35 mouse cellular contexts compared by ENCODE assay signal in genomic region chr7:6179013-6179412, GRCm38 (mm10). TPM values are rescaled to one million over a fixed set of nuclear protein-coding genes. Genes with fewer than 3 reads are reported as not detected.
DNase-seq lines count a peak whose midpoint lies in the region; ATAC-seq lines count a peak whose summit lies in the region.
"Had no signal": no experiment of that assay in that cellular context is flagged by ENCODE, and none has a peak within 500 bp of the region (broad histone marks: within the 10 kb centered on the region; RNA-seq: fewer than 3 reads in every experiment).

No protein-coding gene starts in this region.

- H3K4me1 ChIP-seq in midbrain, embryonic 11.5 days (ENCODE audit: control insufficient read depth, insufficient read depth, low read length) = no peaks in the 10 kb centered on the region
- no peaks in the 10 kb centered on the region for H3K4me1 ChIP-seq in midbrain, embryonic 16.5 days (ENCODE audit: control insufficient read depth, insufficient read depth, low read length)
- H3K4me1 ChIP-seq in heart, embryonic 10.5 days = peaks cover 4% of the 10 kb centered on the region; the same call in 1 of the 2 replicates
- H3K4me1 ChIP-seq in kidney, embryonic 15.5 days = peaks cover 7% of the 10 kb centered on the region; the same call in 1 of the 2 replicates
- H3K4me1 ChIP-seq: hindbrain, embryonic 10.5 days had no signal

- no peaks in the 10 kb centered on the region for H3K9me3 ChIP-seq in midbrain, embryonic 11.5 days (ENCODE audit: control insufficient read depth, low read length)
- H3K9me3 ChIP-seq in midbrain, embryonic 16.5 days (replicated peaks; ENCODE audit: control insufficient read depth, low read length, poor library complexity, severe bottlenecking) = no peaks in the 10 kb centered on the region
- no peaks in the 10 kb centered on the region for H3K9me3 ChIP-seq in heart, embryonic 10.5 days
- no peaks in the 10 kb centered on the region for H3K9me3 ChIP-seq in kidney, embryonic 15.5 days (replicated peaks)
- H3K9me3 ChIP-seq: hindbrain, embryonic 10.5 days; midbrain, embryonic 15.5 days had no signal

- H3K27me3 ChIP-seq in midbrain, embryonic 11.5 days (ENCODE audit: control insufficient read depth, insufficient read depth, low read length) = no peaks in the 10 kb centered on the region
- no peaks in the 10 kb centered on the region for H3K27me3 ChIP-seq in midbrain, embryonic 16.5 days (ENCODE audit: control insufficient read depth, insufficient read depth, low read depth, low read length)
- H3K27me3 ChIP-seq in heart, embryonic 10.5 days (ENCODE audit: insufficient read depth, poor library complexity, severe bottlenecking) = no peaks in the 10 kb centered on the region
- no peaks in the 10 kb centered on the region for H3K27me3 ChIP-seq in kidney, embryonic 15.5 days
- H3K27me3 ChIP-seq: midbrain, embryonic 15.5 days had no signal

- no peak overlapping the region for H3K4me2 ChIP-seq in midbrain, embryonic 11.5 days
- H3K4me2 ChIP-seq in midbrain, embryonic 16.5 days (ENCODE audit: low read length) = no peak overlapping the region
- no peak overlapping the region for H3K4me2 ChIP-seq in kidney, embryonic 15.5 days
- H3K4me2 ChIP-seq: midbrain, embryonic 15.5 days had no signal

- no peak for ATAC-seq in midbrain, embryonic 11.5 days (ENCODE audit: low FRiP score)
- no peak for ATAC-seq in midbrain, embryonic 16.5 days
- no peak for ATAC-seq in kidney, embryonic 15.5 days (replicated peaks; ENCODE audit: low FRiP score)
- ATAC-seq: forebrain, postnatal 0 days; hindbrain, embryonic 16.5 days; midbrain, embryonic 15.5 days had no signal

- DNase-seq in midbrain, embryonic 11.5 days (ENCODE audit: low spot score, missing footprints) = peak; percentile 72
- peak; percentile 73 to 81 for DNase-seq in cerebellum, adult 18-20 months
- DNase-seq in cerebellum, postnatal 10 days = peak; percentile 36 to 45
- DNase-seq in frontal cortex, postnatal 14 days (ENCODE audit: low spot score in 2 of 2) = no peak
- DNase-seq in heart, embryonic 10.5 days (ENCODE audit: low spot score) = no peak
- DNase-seq: adrenal gland, adult 8-10 months; B cell, adult 2 months; forebrain, postnatal 0 days; gastrocnemius, postnatal 36 days; heart, adult 18-20 months; heart, postnatal 14 days; kidney, adult 8-10 months; kidney, postnatal 10 days; layer of hippocampus, adult 9-11 months; liver; lung, adult 2 months; lung, postnatal 10 days; right cerebral cortex, postnatal 4 days; thymus, adult 18-20 months; thymus, postnatal 25 days had no signal

- no peak overlapping the region for H3K9ac ChIP-seq in midbrain, embryonic 11.5 days (ENCODE audit: low read length)
- H3K9ac ChIP-seq in midbrain, embryonic 16.5 days (ENCODE audit: low read depth, low read length) = no peak overlapping the region
- H3K9ac ChIP-seq in kidney, embryonic 15.5 days = no peak overlapping the region
- H3K9ac ChIP-seq: forebrain, postnatal 0 days; liver, embryonic 14.5 days; midbrain, embryonic 15.5 days had no signal

- H3K27ac ChIP-seq in midbrain, embryonic 11.5 days (ENCODE audit: low read depth, low read length) = no peak overlapping the region
- no peak overlapping the region for H3K27ac ChIP-seq in midbrain, embryonic 16.5 days (ENCODE audit: low read length)
- H3K27ac ChIP-seq in heart, embryonic 10.5 days = no peak overlapping the region
- no peak overlapping the region for H3K27ac ChIP-seq in kidney, embryonic 15.5 days
- H3K27ac ChIP-seq: hindbrain, embryonic 10.5 days; liver, embryonic 14.5 days; midbrain, embryonic 15.5 days; stomach, postnatal 0 days had no signal

- no peak overlapping the region for H3K4me3 ChIP-seq in midbrain, embryonic 11.5 days (ENCODE audit: low read depth, low read length)
- no peak overlapping the region for H3K4me3 ChIP-seq in midbrain, embryonic 16.5 days (ENCODE audit: low read depth, low read length)
- H3K4me3 ChIP-seq in heart, embryonic 10.5 days = no peak overlapping the region
- H3K4me3 ChIP-seq in kidney, embryonic 15.5 days (replicated peaks) = no peak overlapping the region
- H3K4me3 ChIP-seq: erythroblast, embryonic 14.5 days; hindbrain, embryonic 10.5 days; midbrain, embryonic 15.5 days had no signal

- H3K36me3 ChIP-seq in midbrain, embryonic 11.5 days (ENCODE audit: control insufficient read depth, insufficient read depth, low read length) = peaks cover 6% of the 10 kb centered on the region
- peaks cover 6% of the 10 kb centered on the region for H3K36me3 ChIP-seq in midbrain, embryonic 16.5 days (ENCODE audit: control insufficient read depth, insufficient read depth, low read length)
- peaks cover 17% of the 10 kb centered on the region for H3K36me3 ChIP-seq in heart, embryonic 10.5 days
- H3K36me3 ChIP-seq in kidney, embryonic 15.5 days = peaks cover 43% of the 10 kb centered on the region

RNA-seq across cellular contexts. Expression of gene Zfp444, which starts 7.0 kb away (rescaled TPM):
- polyA plus RNA-seq in midbrain, embryonic 11.5 days (2014; fragmentation: Nextera tagmentation; extraction: Ambion mirVana) = 69.4 and 72.2 TPM in 2 replicates
- polyA plus RNA-seq in midbrain, embryonic 16.5 days (2015; fragmentation: Nextera tagmentation; extraction: Ambion mirVana) = 94.9 and 95.7 TPM in 2 replicates
- 38.6 and 51.4 TPM in 2 replicates for polyA plus RNA-seq in heart, embryonic 10.5 days (2016; fragmentation: Nextera tagmentation; extraction: Ambion mirVana)
- polyA plus RNA-seq in kidney, embryonic 15.5 days (2015; fragmentation: Nextera tagmentation; extraction: Ambion mirVana) = 65.5 and 71.4 TPM in 2 replicates

RNA-seq across cellular contexts. Expression of gene Galp, which starts 17.9 kb away (rescaled TPM):
- not detected in 2 replicates for polyA plus RNA-seq in midbrain, embryonic 11.5 days (2014; fragmentation: Nextera tagmentation; extraction: Ambion mirVana)
- polyA plus RNA-seq in midbrain, embryonic 16.5 days (2015; fragmentation: Nextera tagmentation; extraction: Ambion mirVana) = not detected in 2 replicates
- not detected in 2 replicates for polyA plus RNA-seq in heart, embryonic 10.5 days (2016; fragmentation: Nextera tagmentation; extraction: Ambion mirVana)
- not detected in 2 replicates for polyA plus RNA-seq in kidney, embryonic 15.5 days (2015; fragmentation: Nextera tagmentation; extraction: Ambion mirVana)
- polyA plus RNA-seq: embryonic facial prominence, embryonic 14.5 days; erythroblast, embryonic 14.5 days; forebrain, embryonic 11.5 days; forebrain, postnatal 0 days; heart, embryonic 14.5 days; hindbrain, embryonic 10.5 days; hindbrain, embryonic 16.5 days; intestine, embryonic 14.5 days; limb, embryonic 11.5 days; liver, embryonic 14.5 days; lung, adult 2 months; midbrain, embryonic 15.5 days; neural tube, embryonic 11.5 days; spleen, adult 2 months; stomach, postnatal 0 days had no signal

RNA-seq across cellular contexts. Expression of gene Zfp787, which starts 23.2 kb away (rescaled TPM):
- polyA plus RNA-seq in midbrain, embryonic 11.5 days (2014; fragmentation: Nextera tagmentation; extraction: Ambion mirVana) = 13.5 and 14.7 TPM in 2 replicates
- polyA plus RNA-seq in midbrain, embryonic 16.5 days (2015; fragmentation: Nextera tagmentation; extraction: Ambion mirVana) = 22.5 and 23.1 TPM in 2 replicates
- polyA plus RNA-seq in heart, embryonic 10.5 days (2016; fragmentation: Nextera tagmentation; extraction: Ambion mirVana) = 22.3 and 31.1 TPM in 2 replicates
- 30.7 and 31.9 TPM in 2 replicates for polyA plus RNA-seq in kidney, embryonic 15.5 days (2015; fragmentation: Nextera tagmentation; extraction: Ambion mirVana)

RNA-seq across cellular contexts. Expression of gene Zscan5b, which starts 43.1 kb away (rescaled TPM):
- polyA plus RNA-seq in midbrain, embryonic 11.5 days (2014; fragmentation: Nextera tagmentation; extraction: Ambion mirVana) = not detected in 2 replicates
- not detected in 2 replicates for polyA plus RNA-seq in midbrain, embryonic 16.5 days (2015; fragmentation: Nextera tagmentation; extraction: Ambion mirVana)
- polyA plus RNA-seq in heart, embryonic 10.5 days (2016; fragmentation: Nextera tagmentation; extraction: Ambion mirVana) = not detected in 2 replicates
- not detected in 2 replicates for polyA plus RNA-seq in kidney, embryonic 15.5 days (2015; fragmentation: Nextera tagmentation; extraction: Ambion mirVana)
- polyA plus RNA-seq: embryonic facial prominence, embryonic 14.5 days; erythroblast, embryonic 14.5 days; forebrain, embryonic 11.5 days; forebrain, postnatal 0 days; heart, embryonic 14.5 days; hindbrain, embryonic 10.5 days; hindbrain, embryonic 16.5 days; intestine, embryonic 14.5 days; limb, embryonic 11.5 days; liver, embryonic 14.5 days; lung, adult 2 months; midbrain, embryonic 15.5 days; neural tube, embryonic 11.5 days; spleen, adult 2 months; stomach, postnatal 0 days had no signal

Comparison
In these comparisons a context has a peak if more than half of its experiments do, and no peak if none do; other contexts are left out.
1. DNase-seq: peak in midbrain, embryonic 11.5 days (single experiment), cerebellum, adult 18-20 months (2 of 2) and cerebellum, postnatal 10 days (2 of 2); none in frontal cortex, postnatal 14 days (0 of 2) and heart, embryonic 10.5 days (single experiment).